Mouse (Mus musculus) ES-Bruce4 (cell line): ENCODE measurements around the gene Ptpn13. TPM values are rescaled to one million over a fixed set of nuclear protein-coding genes. Genes with fewer than 3 reads are reported as not detected.

Experiments used
- H3K27ac ChIP-seq: 2 replicates; pipeline ENCODE4 v1.5.1; 2012; ENCODE audit warnings: low read length, inconsistent platforms; ENCODE audit not compliant: insufficient read depth
- H3K27me3 ChIP-seq: 2 replicates; pipeline ENCODE4 v1.6.1; 2012; ENCODE audit warnings: mild to moderate bottlenecking, low read length, inconsistent platforms; ENCODE audit not compliant: control insufficient read depth, poor library complexity, insufficient read depth, severe bottlenecking
- H3K36me3 ChIP-seq: 2 replicates; pipeline ENCODE4 v1.6.1; 2012; ENCODE audit warnings: inconsistent platforms, mild to moderate bottlenecking, low read length, moderate library complexity; ENCODE audit not compliant: control insufficient read depth, poor library complexity, insufficient read depth, severe bottlenecking
- H3K4me1 ChIP-seq: one replicate; pipeline ENCODE4 v1.8.1; 2011; ENCODE audit warnings: low read length; ENCODE audit not compliant: control insufficient read depth, insufficient read depth
- H3K4me3 ChIP-seq: 2 replicates; pipeline ENCODE4 v1.5.1; 2011; ENCODE audit warnings: low read depth, mild to moderate bottlenecking, low read length
- H3K9ac ChIP-seq: 2 replicates; pipeline ENCODE4 v1.6.1; 2012; ENCODE audit warnings: low read depth, mild to moderate bottlenecking, inconsistent platforms; ENCODE audit not compliant: poor library complexity, severe bottlenecking
- H3K9me3 ChIP-seq: replicated peaks from 2 replicates; pipeline ENCODE4 v1.6.1; 2012; ENCODE audit warnings: mild to moderate bottlenecking, low read length, inconsistent platforms; ENCODE audit not compliant: control insufficient read depth, poor library complexity, insufficient read depth, severe bottlenecking
- CTCF ChIP-seq: IDR thresholded peaks from one replicate; pipeline ENCODE4 v1.8.1; 2011; ENCODE audit warnings: low read depth, low read length
- EP300 ChIP-seq: IDR thresholded peaks from 2 replicates; pipeline ENCODE4 v1.6.1; 2011; ENCODE audit warnings: low read depth, low read length; ENCODE audit not compliant: insufficient read depth
- POLR2A ChIP-seq: IDR thresholded peaks from one replicate; pipeline ENCODE4 v1.8.1; 2011; ENCODE audit warnings: low read length; ENCODE audit not compliant: insufficient read depth
- polyA plus RNA-seq: library from polyadenylated mRNA; stranded (reverse); fragments of >200 nt; gene quantifications from 2 replicates; pipeline ENCODE4 v1.2.4, GENCODE M21; 2011; ENCODE audit warnings: low read depth; ENCODE audit not compliant: missing spikeins, insufficient read depth, insufficient read length

Gene Ptpn13
- polyA plus RNA-seq, 1 experiment: 26.5 TPM

DNA sequence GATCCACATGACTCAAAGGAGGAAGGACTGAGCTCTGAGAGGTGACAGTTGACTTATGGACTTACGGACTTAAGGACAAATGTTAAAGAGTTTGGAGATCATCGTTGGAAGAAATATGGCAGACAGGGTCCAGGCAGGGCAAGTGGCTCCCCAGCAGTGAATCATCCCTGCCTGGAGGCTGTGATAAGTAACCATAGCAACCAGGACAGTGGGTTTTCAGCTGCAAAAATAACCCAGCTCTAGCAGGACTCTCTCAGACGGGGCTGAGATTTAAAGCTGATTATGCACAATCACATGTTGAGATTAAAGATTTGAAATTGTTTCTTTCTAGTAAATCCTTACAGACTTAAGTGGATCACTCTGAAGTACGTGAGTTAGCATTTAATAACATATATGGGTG is 112.4 kb downstream of the Ptpn13 start:
- TF ChIP-seq CTCF: no peak
- TF ChIP-seq EP300: no peak
- TF ChIP-seq POLR2A: no peak
- H3K9me3 ChIP-seq: no peaks in the 10 kb centered on the region
- H3K4me1 ChIP-seq: no peaks in the 10 kb centered on the region
- H3K27ac ChIP-seq: no peak overlapping the region
- no peaks in the 10 kb centered on the region for H3K36me3 ChIP-seq
- no peak overlapping the region for H3K4me3 ChIP-seq
- no peak overlapping the region for H3K9ac ChIP-seq
- no peaks in the 10 kb centered on the region for H3K27me3 ChIP-seq

DNA sequence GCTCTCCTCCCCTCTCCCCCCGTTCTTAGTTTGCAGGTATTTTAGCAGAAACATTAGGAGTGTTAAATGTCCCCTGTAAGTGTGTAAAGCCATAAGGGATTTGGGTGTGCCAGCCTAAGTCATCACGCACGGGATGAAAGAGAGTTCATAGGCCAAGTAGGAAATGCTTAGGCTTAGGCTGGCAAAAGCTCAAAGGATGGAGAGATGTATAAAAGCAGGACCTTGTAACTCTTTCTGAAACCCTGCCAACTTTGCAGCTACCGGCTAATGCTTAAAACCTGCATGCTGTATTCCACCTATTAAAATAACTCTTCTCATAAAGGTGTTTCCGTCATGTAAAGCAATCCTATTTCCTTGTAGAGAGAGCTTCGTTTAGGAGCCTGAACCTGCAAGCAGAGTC is 115.6 kb downstream of the Ptpn13 start:
- H3K4me3 ChIP-seq: no peak overlapping the region
- H3K9ac ChIP-seq: no peak overlapping the region
- TF ChIP-seq POLR2A: no peak
- H3K27ac ChIP-seq: no peak overlapping the region
- H3K4me1 ChIP-seq: no peaks in the 10 kb centered on the region
- no peaks in the 10 kb centered on the region for H3K27me3 ChIP-seq
- no peaks in the 10 kb centered on the region for H3K9me3 ChIP-seq
- no peaks in the 10 kb centered on the region for H3K36me3 ChIP-seq

DNA sequence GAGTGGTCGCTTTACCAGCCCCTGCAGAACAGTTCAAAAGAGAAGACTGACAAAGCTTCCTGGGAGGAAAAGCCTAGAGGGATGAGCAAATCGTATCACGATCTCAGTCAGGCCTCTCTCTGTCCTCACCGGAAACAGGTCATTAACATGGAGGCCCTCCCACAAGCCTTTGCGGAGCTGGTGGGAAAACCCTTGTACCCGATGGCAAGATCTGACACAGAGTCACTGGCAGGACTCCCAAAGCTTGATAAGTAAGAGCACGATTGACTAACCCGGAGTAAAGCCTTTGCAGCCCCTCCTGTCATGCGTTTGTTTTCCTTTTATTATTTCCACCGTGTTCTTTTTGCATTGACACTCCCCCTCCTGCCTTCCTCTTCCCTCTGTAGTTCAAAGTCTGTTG is 116.1 kb downstream of the Ptpn13 start:
- no peaks in the 10 kb centered on the region for H3K4me1 ChIP-seq
- no peak overlapping the region for H3K4me3 ChIP-seq
- no peak overlapping the region for H3K27ac ChIP-seq
- H3K9ac ChIP-seq: no peak overlapping the region
- no peaks in the 10 kb centered on the region for H3K36me3 ChIP-seq
- no peaks in the 10 kb centered on the region for H3K27me3 ChIP-seq
- TF ChIP-seq CTCF (no peak), POLR2A (no peak), EP300 (no peak)
- no peaks in the 10 kb centered on the region for H3K9me3 ChIP-seq

DNA sequence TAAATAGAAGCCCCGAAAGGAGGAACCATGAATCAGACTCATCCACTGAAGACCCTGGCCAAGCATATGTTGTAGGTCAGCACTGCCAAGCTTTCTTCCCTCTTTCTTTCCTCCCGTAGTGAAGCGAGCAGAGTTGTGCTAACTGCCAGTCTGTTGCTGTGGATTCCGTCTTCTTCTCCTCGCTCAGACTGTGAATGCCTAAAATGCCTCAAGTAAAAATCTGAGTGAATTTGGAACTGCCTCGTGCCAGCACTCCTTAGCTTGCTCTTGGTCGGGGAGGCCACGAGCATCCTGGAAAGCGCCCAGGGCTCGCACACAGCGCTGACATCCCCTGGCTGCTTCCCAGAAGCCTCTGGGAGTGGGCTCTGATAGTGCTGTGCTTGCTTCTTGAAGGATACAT is 116.5 kb downstream of the Ptpn13 start:
- no peaks in the 10 kb centered on the region for H3K36me3 ChIP-seq

DNA sequence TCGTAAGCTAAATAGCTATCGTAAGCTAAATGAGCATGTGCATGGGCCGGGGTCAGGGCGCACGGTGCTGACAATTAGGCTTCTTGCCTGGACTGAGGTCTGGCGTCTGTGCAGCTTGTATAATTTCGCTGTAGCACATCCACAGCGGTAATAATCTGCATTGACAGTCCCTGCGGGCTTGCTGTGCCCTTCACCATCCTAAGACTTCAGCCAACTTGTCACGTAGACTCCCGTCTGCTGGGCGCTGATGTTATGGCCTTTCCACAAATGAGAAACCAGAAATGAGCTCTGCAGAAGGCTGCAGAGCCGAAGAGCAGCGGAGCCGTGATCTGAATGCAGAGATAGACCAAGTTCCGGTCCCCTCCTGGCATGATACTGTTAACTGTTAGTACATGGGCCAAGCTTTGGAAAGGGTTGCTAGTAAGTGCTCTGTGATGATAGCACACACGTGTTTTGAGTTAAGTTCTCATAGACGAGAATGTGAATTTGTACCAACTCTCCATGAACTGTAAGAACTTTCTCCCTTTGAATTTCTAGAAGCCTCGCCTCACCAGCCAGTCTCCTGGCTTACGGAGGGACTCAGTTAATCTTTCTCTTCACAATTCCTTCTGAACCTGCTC is 120.5 kb downstream of the Ptpn13 start:
- no peak for TF ChIP-seq CTCF
- TF ChIP-seq POLR2A: no peak
- TF ChIP-seq EP300: no peak
- no peak overlapping the region for H3K27ac ChIP-seq
- no peaks in the 10 kb centered on the region for H3K27me3 ChIP-seq
- H3K36me3 ChIP-seq: no peaks in the 10 kb centered on the region
- no peaks in the 10 kb centered on the region for H3K4me1 ChIP-seq
- no peak overlapping the region for H3K4me3 ChIP-seq
- no peaks in the 10 kb centered on the region for H3K9me3 ChIP-seq
- no peak overlapping the region for H3K9ac ChIP-seq

More for the DNA sequence above, 116.5 kb downstream of the Ptpn13 start:
- no peak overlapping the region for H3K27ac ChIP-seq
- H3K4me3 ChIP-seq: no peak overlapping the region
- no peak overlapping the region for H3K9ac ChIP-seq
- no peaks in the 10 kb centered on the region for H3K4me1 ChIP-seq
- no peaks in the 10 kb centered on the region for H3K9me3 ChIP-seq
- TF ChIP-seq CTCF (no peak), POLR2A (no peak), EP300 (no peak)
- H3K27me3 ChIP-seq: no peaks in the 10 kb centered on the region

DNA sequence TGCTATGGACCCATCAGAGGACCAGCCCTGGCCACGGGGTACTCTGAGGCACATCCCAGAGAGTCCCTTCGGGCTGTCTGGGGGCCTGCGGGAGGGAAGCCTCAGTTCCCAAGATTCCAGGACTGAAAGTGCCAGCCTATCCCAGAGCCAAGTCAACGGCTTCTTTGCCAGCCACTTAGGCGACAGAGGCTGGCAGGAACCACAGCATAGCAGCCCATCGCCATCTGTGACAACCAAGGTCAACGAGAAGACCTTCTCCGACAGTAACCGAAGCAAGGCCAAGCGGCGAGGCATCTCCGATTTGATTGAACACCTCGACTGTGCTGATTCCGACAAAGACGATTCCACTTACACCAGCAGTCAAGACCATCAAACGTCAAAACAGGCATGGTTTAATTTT is 129.8 kb downstream of the Ptpn13 start:
- H3K27me3 ChIP-seq: no peaks in the 10 kb centered on the region
- no peaks in the 10 kb centered on the region for H3K36me3 ChIP-seq
- H3K9me3 ChIP-seq: no peaks in the 10 kb centered on the region
- H3K4me1 ChIP-seq: no peaks in the 10 kb centered on the region
- H3K4me3 ChIP-seq: no peak overlapping the region
- no peak overlapping the region for H3K27ac ChIP-seq
- no peak overlapping the region for H3K9ac ChIP-seq
- no peak for TF ChIP-seq CTCF
- TF ChIP-seq EP300: no peak
- TF ChIP-seq POLR2A: no peak
